Mouse (Mus musculus) intestine, embryonic 15.5 days (tissue): ENCODE measurements around the gene Surf2. TPM values are rescaled to one million over a fixed set of nuclear protein-coding genes. Genes with fewer than 3 reads are reported as not detected.

Experiments used
- ATAC-seq: fragments of 200-750 bp; cut with Nextera tagmentation; 2 replicates; pipeline ENCODE4 v1.8.0; 2017; ENCODE audit warnings: moderate TSS enrichment, moderate library complexity
- H3K27ac ChIP-seq: fragments of 300-500 bp; sonication (generic); 2 replicates; pipeline ENCODE4 v1.5.1; 2015; ENCODE audit warnings: mild to moderate bottlenecking, inconsistent platforms
- H3K27me3 ChIP-seq: fragments of 300-500 bp; sonication (generic); replicated peaks from 2 replicates; pipeline ENCODE4 v1.6.1; 2015; ENCODE audit warnings: inconsistent platforms
- H3K36me3 ChIP-seq: fragments of 300-500 bp; sonication (generic); 2 replicates; pipeline ENCODE4 v1.6.1; 2015; ENCODE audit warnings: inconsistent platforms
- H3K4me1 ChIP-seq: fragments of 300-500 bp; sonication (generic); replicated peaks from 2 replicates; pipeline ENCODE4 v1.6.1; 2015; ENCODE audit warnings: inconsistent platforms
- H3K4me2 ChIP-seq: fragments of 300-500 bp; sonication (generic); replicated peaks from 2 replicates; pipeline ENCODE4 v1.6.1; 2015; ENCODE audit warnings: mild to moderate bottlenecking, inconsistent platforms
- H3K4me3 ChIP-seq: fragments of 300-500 bp; sonication (generic); replicated peaks from 2 replicates; pipeline ENCODE4 v1.5.1; 2015; ENCODE audit warnings: inconsistent platforms
- H3K9ac ChIP-seq: fragments of 300-500 bp; sonication (generic); 2 replicates; pipeline ENCODE4 v1.6.1; 2015; ENCODE audit warnings: inconsistent platforms
- H3K9me3 ChIP-seq: fragments of 300-500 bp; sonication (generic); 2 replicates; pipeline ENCODE4 v1.6.1; 2016; ENCODE audit warnings: inconsistent platforms
- WGBS: fragments of 180-500 bp; shearing (Covaris S2); methylation state at CpG from one replicate; pipeline ENCODE4 v1.1.7; 2015; 5-methylcytosine and 5-hydroxymethylcytosine counted together
- polyA plus RNA-seq: library from polyadenylated mRNA; unstranded; fragments of >200 nt; fragmentation: Nextera tagmentation; extraction: Ambion mirVana; gene quantifications from 2 replicates; pipeline ENCODE4 v1.2.1, GENCODE M21; 2015

Surf2 gene
- polyA plus RNA-seq, 1 experiment from 2014 or later: 41.6 TPM

DNA sequence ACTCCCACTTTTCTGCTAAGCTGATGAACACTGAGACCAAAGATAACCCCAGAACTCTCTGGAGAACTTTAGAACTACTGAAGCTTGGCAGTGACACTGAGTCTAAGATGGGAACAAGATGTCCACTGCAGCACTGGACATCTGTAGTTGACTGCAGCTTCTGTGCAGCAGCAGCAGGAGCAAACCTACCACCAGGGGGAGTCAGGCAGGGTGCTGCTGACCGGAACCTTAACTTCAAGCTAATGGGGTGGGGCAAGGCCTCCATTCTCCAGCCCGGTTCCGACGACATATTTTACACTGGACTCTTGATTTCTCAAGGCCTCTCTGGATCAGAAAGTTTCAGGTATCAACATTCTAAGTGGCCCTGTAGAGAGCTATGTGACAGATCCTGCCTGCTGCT lies 9.1 kb upstream of the Surf2 start:
- Histone ChIP-seq H3K27me3 (no peaks in the 10 kb centered on the region), H3K27ac (no peak overlapping the region), H3K4me2 (no peak overlapping the region), H3K4me3 (no peak overlapping the region), H3K9me3 (no peaks in the 10 kb centered on the region), H3K36me3 (peaks cover 19% of the 10 kb centered on the region; the same call in 1 of the 2 replicates), H3K4me1 (peaks cover 27% of the 10 kb centered on the region), H3K9ac (no peak overlapping the region)
- no peak for ATAC-seq
- 62% methylated on average over 4 of the region's 4 CpGs for WGBS

DNA sequence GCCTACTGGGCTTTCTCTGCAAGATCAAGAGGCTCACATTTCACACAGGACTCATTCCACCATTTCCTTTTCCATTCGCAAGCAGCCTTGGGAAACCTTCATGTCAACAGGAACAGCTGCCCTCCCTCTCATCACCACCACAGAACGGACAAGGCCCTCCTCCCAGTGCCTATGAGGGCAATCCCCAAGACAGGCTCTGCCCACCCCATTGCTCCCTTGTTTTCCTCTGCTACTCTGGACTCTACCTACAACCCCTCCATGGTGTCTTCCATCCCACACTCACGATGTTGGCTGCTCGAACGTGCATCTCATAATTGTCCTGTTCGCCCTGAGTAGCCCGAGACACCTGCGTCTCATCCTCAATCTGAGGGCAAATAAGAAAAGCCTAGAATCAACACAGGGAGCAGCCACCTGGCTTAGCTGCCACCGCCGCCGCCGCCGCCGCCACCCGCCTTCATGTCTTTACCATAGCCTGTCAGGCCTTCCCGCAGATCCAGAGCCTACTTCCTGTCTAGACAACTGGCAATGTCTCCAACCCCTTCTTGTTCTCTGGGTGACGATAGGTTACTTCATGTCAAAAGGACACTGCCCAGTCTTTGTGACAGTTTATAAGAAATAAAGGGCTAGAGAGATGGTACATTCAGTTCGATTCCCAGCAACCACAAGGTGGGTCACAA lies 7.3 kb upstream of the Surf2 start:
- H3K4me1 ChIP-seq: peaks cover 25% of the 10 kb centered on the region
- peak overlapping the region; percentile 33 for H3K9ac ChIP-seq
- WGBS: 63% methylated on average over 18 of the region's 18 CpGs

DNA sequence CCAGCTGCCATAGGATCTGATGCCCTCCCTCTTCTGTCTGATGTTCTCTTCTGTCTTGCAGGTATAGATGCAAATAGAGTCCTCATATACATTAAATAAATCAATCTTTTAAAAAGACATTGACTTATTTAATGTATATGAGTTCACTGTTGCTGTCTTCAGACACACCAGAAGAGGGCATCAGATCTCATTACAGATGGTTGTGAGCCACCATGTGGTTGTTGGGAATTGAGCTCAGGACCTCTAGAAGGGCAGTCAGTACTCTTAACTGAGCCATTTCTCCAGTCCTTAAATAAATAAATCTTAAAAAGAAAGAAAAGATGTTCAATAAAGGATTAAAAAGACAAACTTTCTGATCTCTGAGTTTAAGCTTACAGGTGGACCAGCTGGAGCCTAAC lies 6.8 kb upstream of the Surf2 start:
- H3K27me3 ChIP-seq: no peaks in the 10 kb centered on the region
- peak overlapping the region; percentile 63 for H3K9ac ChIP-seq
- peak overlapping the region; percentile 81; the same call in 1 of the 2 replicates for H3K27ac ChIP-seq
- H3K4me1 ChIP-seq: peaks cover 22% of the 10 kb centered on the region
- H3K36me3 ChIP-seq: peaks cover 30% of the 10 kb centered on the region
- peak overlapping the region; percentile 60 for H3K4me2 ChIP-seq
- ATAC-seq: no peak
- peak overlapping the region; percentile 60 for H3K4me3 ChIP-seq
- H3K9me3 ChIP-seq: no peaks in the 10 kb centered on the region

More for the DNA sequence above, 7.3 kb upstream of the Surf2 start:
- H3K27me3 ChIP-seq: no peaks in the 10 kb centered on the region
- H3K4me3 ChIP-seq: peak overlapping the region; percentile 60
- no peaks in the 10 kb centered on the region for H3K9me3 ChIP-seq
- ATAC-seq: no peak
- H3K36me3 ChIP-seq: peaks cover 29% of the 10 kb centered on the region
- H3K4me2 ChIP-seq: peak overlapping the region; percentile 60
- H3K27ac ChIP-seq: no peak overlapping the region

DNA sequence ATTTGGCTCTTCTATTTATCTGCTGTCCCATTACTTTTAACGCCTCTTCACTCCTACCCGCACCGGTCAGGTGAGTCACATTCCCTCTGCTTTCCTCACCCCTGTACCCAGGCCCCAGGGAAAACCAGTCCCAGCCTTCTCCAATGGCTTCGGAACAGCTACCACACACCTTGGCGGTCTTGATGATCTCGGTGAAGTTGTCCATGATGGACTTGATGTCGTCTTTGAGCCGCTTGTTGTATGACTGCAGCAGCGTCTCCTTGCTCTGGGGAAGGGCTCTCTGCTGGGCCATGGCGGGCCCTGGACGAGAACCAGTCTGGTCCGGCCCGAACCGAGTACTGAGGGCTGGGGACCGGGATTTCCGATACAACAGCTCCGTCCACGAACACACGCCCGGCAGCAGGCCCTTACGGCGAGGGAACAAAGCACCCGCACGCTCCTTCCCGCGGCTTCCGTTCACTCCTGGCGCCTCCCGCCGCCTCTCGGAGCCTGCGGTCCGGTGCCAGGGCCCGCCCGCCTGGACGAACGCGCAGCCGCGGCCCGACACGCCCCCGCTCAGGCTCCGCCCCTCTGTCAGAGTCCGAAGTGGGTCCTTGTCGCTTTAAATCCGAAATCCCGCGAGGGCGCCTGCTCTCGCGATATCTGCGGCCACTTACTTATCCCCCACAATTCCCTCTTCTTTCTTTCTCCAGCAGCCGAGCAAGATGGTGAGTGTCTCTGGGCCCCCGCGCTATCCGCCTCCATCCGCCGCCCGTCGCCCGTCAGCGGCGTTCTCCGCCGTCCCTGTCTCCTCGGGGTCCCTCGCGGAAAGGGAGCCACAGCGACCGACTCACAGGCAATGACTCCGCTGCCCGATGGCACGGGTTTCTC lies 5.8 kb upstream of the Surf2 start, which contains the start of the genes Med22 and Rpl7a:
Med22 (minus strand) TSS at position 554 of the 870 bp plus-strand sequence.
Rpl7a (plus strand) TSS at position 641 of the 870 bp plus-strand sequence.
- H3K4me1 ChIP-seq: peaks cover 27% of the 10 kb centered on the region
- peak within 1 kb of the TSS; percentile 88 for H3K27ac ChIP-seq
- H3K9me3 ChIP-seq: no peaks in the 10 kb centered on the region
- H3K36me3 ChIP-seq: peaks cover 30% of the 10 kb centered on the region
- H3K9ac ChIP-seq: peak within 1 kb of the TSS; percentile 81
- peak within 1 kb of the TSS; percentile 60 for H3K4me3 ChIP-seq
- WGBS: 0% methylated on average over 73 of the region's 74 CpGs
- no peaks in the 10 kb centered on the region for H3K27me3 ChIP-seq
- peak; percentile 96 for ATAC-seq
- H3K4me2 ChIP-seq: peak within 1 kb of the TSS; percentile 84

DNA sequence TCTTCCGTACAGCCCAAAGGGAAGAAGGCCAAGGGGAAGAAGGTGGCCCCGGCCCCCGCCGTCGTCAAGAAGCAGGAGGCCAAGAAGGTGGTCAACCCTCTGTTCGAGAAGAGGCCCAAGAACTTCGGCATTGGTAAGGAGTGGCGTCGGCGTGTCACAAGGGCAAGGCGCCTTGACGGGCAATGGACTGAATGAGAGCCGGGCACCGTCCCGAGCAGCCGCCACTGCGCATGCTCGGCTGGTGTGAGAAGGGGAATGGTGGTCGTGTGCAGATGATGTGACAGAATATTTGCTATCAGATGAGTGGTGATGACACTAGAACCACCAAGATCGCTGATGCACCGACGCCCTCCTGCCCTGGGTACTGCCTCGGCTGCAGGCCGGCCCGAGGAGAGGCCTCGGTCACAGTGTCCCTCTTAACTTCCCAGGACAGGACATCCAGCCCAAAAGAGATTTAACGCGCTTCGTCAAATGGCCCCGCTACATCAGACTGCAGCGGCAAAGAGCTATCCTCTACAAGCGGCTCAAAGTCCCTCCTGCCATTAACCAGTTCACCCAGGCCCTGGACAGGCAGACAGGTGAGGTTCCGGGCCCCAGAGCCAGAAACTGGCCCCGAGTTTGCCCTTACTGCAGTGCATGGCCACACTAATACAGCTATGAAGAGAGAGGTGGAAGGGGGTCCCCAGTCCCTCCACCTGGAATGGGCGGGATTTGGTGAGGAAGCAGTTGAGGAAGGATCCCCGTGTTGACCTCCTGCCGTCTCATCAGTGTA lies 5.0 kb upstream of the Surf2 start:
- peak overlapping the region; percentile 81 for H3K9ac ChIP-seq
- H3K9me3 ChIP-seq: no peaks in the 10 kb centered on the region
- peaks cover 27% of the 10 kb centered on the region for H3K36me3 ChIP-seq
- peak overlapping the region; percentile 84 for H3K4me2 ChIP-seq
- H3K4me3 ChIP-seq: peak overlapping the region; percentile 60
- peaks cover 31% of the 10 kb centered on the region for H3K4me1 ChIP-seq
- peak overlapping the region; percentile 88 for H3K27ac ChIP-seq
- H3K27me3 ChIP-seq: no peaks in the 10 kb centered on the region
- 2% methylated on average over 37 of the region's 37 CpGs for WGBS
- ATAC-seq: peak; percentile 29

DNA sequence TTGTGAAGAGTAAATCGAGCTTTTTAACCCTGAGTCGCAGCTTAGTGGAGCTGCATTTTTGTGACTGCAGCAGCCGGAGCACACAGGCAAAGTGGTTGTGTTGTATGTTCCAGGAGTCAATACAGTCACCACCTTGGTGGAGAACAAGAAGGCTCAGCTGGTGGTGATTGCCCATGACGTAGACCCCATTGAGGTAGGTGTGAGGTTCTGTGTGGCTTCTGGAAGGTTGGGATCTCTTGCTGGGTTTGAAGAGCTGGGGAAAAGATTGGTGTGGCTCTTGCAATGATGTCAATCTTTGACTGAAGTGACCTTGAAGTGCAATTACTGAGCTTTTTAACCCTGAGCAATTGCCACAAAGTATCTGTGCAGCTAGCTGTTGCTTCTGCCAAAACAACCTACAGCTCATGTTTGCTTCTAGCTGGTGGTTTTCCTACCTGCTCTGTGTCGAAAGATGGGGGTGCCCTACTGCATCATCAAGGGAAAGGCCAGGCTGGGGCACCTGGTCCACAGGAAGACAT lies 3.9 kb upstream of the Surf2 start:
- Histone ChIP-seq H3K9ac (peak overlapping the region; percentile 81), H3K36me3 (peaks cover 18% of the 10 kb centered on the region), H3K4me1 (peaks cover 35% of the 10 kb centered on the region), H3K9me3 (no peaks in the 10 kb centered on the region), H3K4me2 (peak overlapping the region; percentile 84), H3K27me3 (no peaks in the 10 kb centered on the region), H3K27ac (no peak overlapping the region), H3K4me3 (peak overlapping the region; percentile 60)
- 58% methylated on average over 5 of the region's 5 CpGs for WGBS
- ATAC-seq: no peak

DNA sequence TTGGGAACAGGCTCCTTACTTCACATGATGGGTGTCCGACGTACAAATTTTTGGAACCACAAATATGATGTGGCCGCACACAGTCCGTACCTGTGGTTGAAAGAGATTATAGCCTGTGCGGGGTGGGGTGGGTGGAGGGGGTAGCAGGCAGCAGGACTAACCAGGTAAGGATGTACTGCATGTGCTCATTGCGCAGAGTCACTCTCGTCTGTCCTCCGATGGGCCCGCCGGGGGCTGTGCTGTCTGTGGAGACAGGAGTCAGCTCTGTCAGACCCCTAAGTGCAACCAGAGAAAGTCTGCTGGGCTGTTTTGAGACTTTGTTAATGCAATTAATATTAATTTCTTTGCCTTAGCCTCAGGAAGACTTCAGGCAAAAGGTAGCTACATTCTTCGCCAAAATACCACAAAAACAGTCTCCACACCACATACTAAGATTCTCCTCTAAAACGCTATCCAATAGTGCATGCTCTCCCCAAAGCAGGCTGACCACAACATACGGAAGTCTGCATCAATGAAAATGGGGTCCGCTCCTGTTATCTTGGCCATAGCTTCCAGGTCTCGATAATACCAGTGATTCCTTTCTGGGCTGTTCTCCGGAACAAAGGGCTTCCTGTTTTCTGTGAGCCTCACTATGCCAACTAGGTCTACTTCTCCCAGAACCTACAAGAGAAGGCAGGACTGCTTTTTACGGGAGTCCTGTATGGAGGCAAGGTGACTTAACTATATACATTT lies 2.6 kb upstream of the Surf2 start:
- H3K9me3 ChIP-seq: no peaks in the 10 kb centered on the region
- H3K36me3 ChIP-seq: peaks cover 18% of the 10 kb centered on the region
- H3K4me3 ChIP-seq: no peak overlapping the region
- H3K9ac ChIP-seq: no peak overlapping the region
- H3K4me2 ChIP-seq: no peak overlapping the region
- no peak for ATAC-seq
- H3K27me3 ChIP-seq: no peaks in the 10 kb centered on the region
- peaks cover 39% of the 10 kb centered on the region for H3K4me1 ChIP-seq
- 85% methylated on average over 17 of the region's 17 CpGs for WGBS
- no peak overlapping the region for H3K27ac ChIP-seq

DNA sequence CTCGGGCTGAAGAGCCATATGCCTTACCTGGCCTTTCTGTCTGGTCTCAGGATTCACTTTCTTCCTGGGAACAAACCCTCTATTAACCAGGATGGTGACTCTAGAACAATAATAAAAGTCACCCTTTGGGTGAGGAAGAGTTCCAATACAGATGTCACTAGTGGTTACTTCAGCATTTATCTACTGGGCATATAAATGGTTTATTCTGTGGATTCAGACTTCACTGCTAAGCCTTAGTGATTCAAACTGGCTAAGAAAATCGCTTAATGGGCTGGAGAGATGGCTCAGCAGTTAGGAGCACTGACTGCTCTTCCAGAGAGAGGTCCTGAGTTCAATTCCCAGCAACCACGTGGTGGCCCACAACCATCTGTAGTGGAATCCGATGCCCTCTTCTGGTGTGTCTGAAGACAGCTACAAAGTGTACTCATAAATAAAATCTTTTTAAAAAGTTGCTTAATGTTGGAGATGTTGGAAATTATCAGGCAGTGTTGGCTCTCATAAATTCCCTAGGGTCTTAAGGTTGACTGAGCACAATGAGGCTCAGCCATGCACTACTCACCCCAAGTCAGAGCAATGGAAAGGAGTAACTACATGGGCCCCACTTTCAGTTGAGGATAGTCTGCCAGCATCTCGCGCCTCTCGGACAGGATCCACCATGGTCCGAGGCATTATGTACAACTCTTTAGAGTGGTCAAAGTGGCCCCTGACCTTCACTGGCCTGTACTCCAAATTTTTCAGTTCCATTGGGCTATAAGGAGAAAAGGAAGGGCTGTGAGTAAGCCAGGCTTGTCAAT lies 1.8 kb upstream of the Surf2 start:
- 64% methylated on average over 8 of the region's 8 CpGs for WGBS
- no peak overlapping the region for H3K4me3 ChIP-seq
- H3K27me3 ChIP-seq: no peaks in the 10 kb centered on the region
- peak overlapping the region; percentile 89; the same call in 1 of the 2 replicates for H3K4me2 ChIP-seq
- no peak overlapping the region for H3K9ac ChIP-seq
- H3K27ac ChIP-seq: no peak overlapping the region
- no peak for ATAC-seq
- no peaks in the 10 kb centered on the region for H3K9me3 ChIP-seq
- peaks cover 32% of the 10 kb centered on the region for H3K4me1 ChIP-seq
- H3K36me3 ChIP-seq: peaks cover 23% of the 10 kb centered on the region

DNA sequence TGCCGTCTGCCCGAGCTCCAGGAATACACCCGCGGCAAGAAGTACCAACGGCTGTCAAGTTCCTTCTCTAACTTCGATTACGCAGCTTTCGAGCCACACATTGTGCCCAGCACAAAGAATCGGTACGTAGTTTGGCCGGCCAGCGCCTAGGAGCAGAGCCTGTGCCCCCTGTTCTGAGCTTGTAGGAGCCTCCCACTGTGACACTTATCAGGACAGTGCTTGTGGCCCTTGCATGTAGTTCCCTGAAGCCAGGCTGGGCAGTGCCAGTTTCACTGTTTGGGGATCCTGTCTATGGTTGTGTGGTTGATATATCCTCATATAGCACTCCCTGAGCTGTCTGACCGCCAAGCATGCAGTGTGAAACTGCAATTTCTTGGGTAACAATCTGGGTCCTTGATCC lies 571 bp downstream of the Surf2 start:
- H3K4me3 ChIP-seq: peak overlapping the region; percentile 57
- H3K9ac ChIP-seq: peak overlapping the region; percentile 64
- no peaks in the 10 kb centered on the region for H3K9me3 ChIP-seq
- ATAC-seq: no peak
- peak overlapping the region; percentile 89 for H3K4me2 ChIP-seq
- no peaks in the 10 kb centered on the region for H3K27me3 ChIP-seq
- H3K27ac ChIP-seq: peak overlapping the region; percentile 73
- WGBS: 2% methylated on average over 13 of the region's 13 CpGs
- peaks cover 30% of the 10 kb centered on the region for H3K4me1 ChIP-seq
- H3K36me3 ChIP-seq: peaks cover 45% of the 10 kb centered on the region

DNA sequence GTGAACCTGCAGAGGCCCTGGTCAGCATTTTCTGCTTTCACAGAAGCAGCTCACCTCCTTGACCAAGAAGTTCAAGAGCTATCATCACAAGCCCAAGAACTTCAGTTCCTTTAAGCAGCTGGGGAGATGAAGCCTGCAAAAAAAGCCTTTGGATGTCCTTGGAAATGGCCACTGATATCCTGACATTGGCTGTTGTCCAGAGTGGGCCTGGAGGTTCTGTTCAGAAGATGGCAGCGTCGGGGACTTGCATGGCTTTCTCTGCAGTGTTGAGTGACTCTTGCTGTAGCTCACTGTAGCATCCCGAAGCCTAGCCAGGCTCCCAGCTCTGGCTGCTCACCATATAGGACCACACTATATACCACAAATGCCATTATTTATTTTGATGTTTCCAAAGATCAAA lies 3.5 kb downstream of the Surf2 start:
- no peak for ATAC-seq
- H3K36me3 ChIP-seq: peaks cover 61% of the 10 kb centered on the region
- no peaks in the 10 kb centered on the region for H3K27me3 ChIP-seq
- WGBS: 87% methylated on average over 3 of the region's 3 CpGs
- H3K27ac ChIP-seq: no peak overlapping the region
- no peak overlapping the region for H3K4me3 ChIP-seq
- H3K4me1 ChIP-seq: peaks cover 23% of the 10 kb centered on the region
- H3K4me2 ChIP-seq: no peak overlapping the region
- no peak overlapping the region for H3K9ac ChIP-seq
- H3K9me3 ChIP-seq: no peaks in the 10 kb centered on the region
